Mouse (Mus musculus) ES-Bruce4 (cell line): ENCODE measurements around the gene Elovl6.

Source experiments
- CTCF ChIP-seq: IDR thresholded peaks from one replicate; pipeline ENCODE4 v1.8.1; 2011; ENCODE audit warnings: low read depth, low read length
- POLR2A ChIP-seq: IDR thresholded peaks from one replicate; pipeline ENCODE4 v1.8.1; 2011; ENCODE audit warnings: low read length; ENCODE audit not compliant: insufficient read depth

- no peak for TF ChIP-seq CTCF
- TF ChIP-seq POLR2A = no peak
These were observed 15.8 kb downstream of the Elovl6 start for GRCm38 (mm10) chr3:129547837-129548435.
